In genomic region chr16:91448088-91448487, GRCm38 (mm10) we compare ENCODE assay signal across 15 mouse cellular contexts. TPM values are rescaled to one million over a fixed set of nuclear protein-coding genes. Genes with fewer than 3 reads are reported as not detected.
DNase-seq lines count a peak whose midpoint lies in the region; ATAC-seq and TF ChIP-seq lines count a peak whose summit lies in the region.
"Had no signal": no experiment of that assay in that cellular context is flagged by ENCODE, and none has a peak within 500 bp of the region (broad histone marks: within the 10 kb centered on the region; RNA-seq: fewer than 3 reads in every experiment).

No protein-coding gene starts in this region.

- 60% methylated on average over 5 of the region's 5 CpGs for WGBS in spleen, adult 2 months

- no peak for DNase-seq in spleen, adult 2 months (ENCODE audit: low read depth in 1 of 2, low spot score in 2 of 2)
- no peak for DNase-seq in spleen, adult 12 weeks (ENCODE audit: low spot score)
- DNase-seq in left cerebral cortex, postnatal 4 days = no peak
- DNase-seq in cerebellum, postnatal 36 days = no peak
- DNase-seq in adrenal gland, adult 8-10 months = no peak
- DNase-seq: cerebellum, adult 9-11 months; heart, adult 11 months had no signal

- no peak overlapping the region for H3K4me3 ChIP-seq in spleen, adult 2 months (ENCODE audit: extremely low read depth, insufficient read depth, insufficient read length)
- H3K4me3 ChIP-seq: limb, embryonic 12.5 days had no signal

- ATAC-seq in erythroid progenitor cell, adult 5-6 weeks (replicated peaks; ENCODE audit: low FRiP score, poor library complexity, severe bottlenecking) = peak; percentile 62
- peak; percentile 68 for ATAC-seq in megakaryocyte-erythroid progenitor cell, adult 5-6 weeks (replicated peaks; ENCODE audit: low FRiP score, low TSS enrichment, poor library complexity, severe bottlenecking)

- no peak for TF ChIP-seq POLR2A in spleen, adult 2 months (IDR thresholded peaks at IDR 0.05; ENCODE audit: low read depth, low read length)

- no peak for TF ChIP-seq CTCF in spleen, adult 2 months (IDR thresholded peaks at IDR 0.05; ENCODE audit: extremely low read depth, insufficient read depth, insufficient read length, insufficient replicate concordance)

- H3K27ac ChIP-seq in spleen, adult 2 months (ENCODE audit: insufficient read depth, low read length) = peak overlapping the region; percentile 66
- H3K27ac ChIP-seq: limb, embryonic 12.5 days had no signal

- intact Hi-C loops in left cerebral cortex, postnatal 4 days (cut with DNase I) = no loop called here

- H3K27me3 ChIP-seq in spleen, adult 2 months (ENCODE audit: control insufficient read depth, insufficient read depth, low read length) = no peaks in the 10 kb centered on the region
- H3K27me3 ChIP-seq: limb, embryonic 12.5 days had no signal

- peaks cover 42% of the 10 kb centered on the region for H3K4me1 ChIP-seq in spleen, adult 2 months (ENCODE audit: control insufficient read depth, insufficient read depth, insufficient read length)

- no peaks in the 10 kb centered on the region for H3K36me3 ChIP-seq in spleen, adult 2 months (ENCODE audit: control insufficient read depth, insufficient read depth, low read length)
- H3K36me3 ChIP-seq: limb, embryonic 12.5 days had no signal

RNA-seq across cellular contexts. Expression of gene Ifnar1, which starts 37.0 kb away (rescaled TPM):
- 22.3 and 25.4 TPM in 2 replicates for polyA plus RNA-seq in spleen, adult 2 months (2012; rRNA removed)
- total RNA-seq in erythroid progenitor cell, adult 5-6 weeks (2015; ENCODE audit: low replicate concordance) = 31.9 and 32.1 TPM in 2 replicates
- total RNA-seq in erythroid progenitor cell, adult 5-6 weeks (2017; ENCODE audit: low replicate concordance) = 38.1 and 46.3 TPM in 2 replicates
- total RNA-seq in megakaryocyte-erythroid progenitor cell, adult 5-6 weeks (2014; fragmentation: Nextera tagmentation) = 16.3 and 19.6 TPM in 2 replicates
- total RNA-seq in megakaryocyte-erythroid progenitor cell, adult 5-6 weeks (2017) = 22.2 and 22.7 TPM in 2 replicates
- total RNA-seq in left cerebral cortex, postnatal 4 days (2021) = 10 to 100 TPM; 83.8 to 92.7 TPM
- 10 to 100 TPM; 53.4 to 86.0 (median 68.6) TPM for total RNA-seq in adrenal gland, adult 8-10 months (2022)

RNA-seq across cellular contexts. Expression of gene Il10rb, which starts 42.1 kb away (rescaled TPM):
- polyA plus RNA-seq in spleen, adult 2 months (2012; rRNA removed) = 40.0 and 43.8 TPM in 2 replicates
- 21.8 and 37.8 TPM in 2 replicates for total RNA-seq in erythroid progenitor cell, adult 5-6 weeks (2015; ENCODE audit: low replicate concordance)
- total RNA-seq in erythroid progenitor cell, adult 5-6 weeks (2017; ENCODE audit: low replicate concordance) = 20.5 and 33.1 TPM in 2 replicates
- total RNA-seq in megakaryocyte-erythroid progenitor cell, adult 5-6 weeks (2014; fragmentation: Nextera tagmentation) = 17.3 and 20.6 TPM in 2 replicates
- 23.1 and 29.0 TPM in 2 replicates for total RNA-seq in megakaryocyte-erythroid progenitor cell, adult 5-6 weeks (2017)
- 1 to 10 TPM; 7.0 to 7.8 TPM for total RNA-seq in left cerebral cortex, postnatal 4 days (2021)
- 100 to 1,000 TPM; 281 to 305 (median 301) TPM for total RNA-seq in adrenal gland, adult 8-10 months (2022)

RNA-seq across cellular contexts. Expression of gene Gm21970, which starts 56.6 kb away (rescaled TPM):
- not detected in 2 replicates for polyA plus RNA-seq in spleen, adult 2 months (2012; rRNA removed)
- 4.7 and 12.6 TPM in 2 replicates for total RNA-seq in erythroid progenitor cell, adult 5-6 weeks (2015; ENCODE audit: low replicate concordance)
- not detected in 2 replicates for total RNA-seq in erythroid progenitor cell, adult 5-6 weeks (2017; ENCODE audit: low replicate concordance)
- total RNA-seq in megakaryocyte-erythroid progenitor cell, adult 5-6 weeks (2014; fragmentation: Nextera tagmentation) = 7.6 TPM in 1 of 2 replicates, not detected in the other
- not detected in 2 replicates for total RNA-seq in megakaryocyte-erythroid progenitor cell, adult 5-6 weeks (2017)
- not detected for total RNA-seq in left cerebral cortex, postnatal 4 days (2021)
- total RNA-seq in adrenal gland, adult 8-10 months (2022) = under 1 TPM in 1 of 4 experiments, not detected in 3; 0.54 TPM
- total RNA-seq: hematopoietic stem cell, adult 5-6 weeks; layer of hippocampus, adult 18-20 months had no signal
- polyA plus RNA-seq: embryonic facial prominence, embryonic 14.5 days; frontal cortex, adult 2 months; kidney, adult 2 months; limb, embryonic 12.5 days had no signal

Comparison
In these comparisons a context has a peak if more than half of its experiments do, and no peak if none do; other contexts are left out.
1. RNA of gene Il10rb, which starts 42.1 kb away (total RNA-seq): 281 to 305 TPM in adrenal gland, adult 8-10 months; 20.5 to 37.8 TPM in erythroid progenitor cell, adult 5-6 weeks, 17.3 to 29.0 TPM in megakaryocyte-erythroid progenitor cell, adult 5-6 weeks and 7.0 to 7.8 TPM in left cerebral cortex, postnatal 4 days; every median in the first group is over 4 times any median in the second.